Mouse (Mus musculus) liver, embryonic 11.5 days (tissue): Measurements from ENCODE around the gene Camk2b. TPM values are rescaled to one million over a fixed set of nuclear protein-coding genes. Genes with fewer than 3 reads are reported as not detected.

ENCODE experiments used
- ATAC-seq: fragments of 200-750 bp; cut with Nextera tagmentation; replicated peaks from 2 replicates; pipeline ENCODE4 v1.8.0; 2017; ENCODE audit warnings: moderate number of reproducible peaks, mild to moderate bottlenecking, moderate TSS enrichment, moderate library complexity; ENCODE audit not compliant: low FRiP score
- DNase-seq: peaks from one replicate; pipeline ENCODE4 v3.0.0-alpha.2; 2017; ENCODE audit warnings: low spot score
- H3K27ac ChIP-seq: fragments of 300-500 bp; sonication (generic); 2 replicates; pipeline ENCODE4 v1.5.1; 2014; ENCODE audit warnings: mild to moderate bottlenecking, low read depth, low read length, control low read depth
- H3K27me3 ChIP-seq: fragments of 300-500 bp; sonication (generic); replicated peaks from 2 replicates; pipeline ENCODE4 v1.6.1; 2014; ENCODE audit warnings: low read length, mixed read lengths; ENCODE audit not compliant: control insufficient read depth, insufficient read depth
- H3K36me3 ChIP-seq: fragments of 300-500 bp; sonication (generic); 2 replicates; pipeline ENCODE4 v1.6.1; 2014; ENCODE audit warnings: mild to moderate bottlenecking, low read length, moderate library complexity, mixed read lengths; ENCODE audit not compliant: control insufficient read depth, insufficient read depth
- H3K4me1 ChIP-seq: fragments of 300-500 bp; sonication (generic); replicated peaks from 2 replicates; pipeline ENCODE4 v1.6.1; 2014; ENCODE audit warnings: low read length, mixed read lengths; ENCODE audit not compliant: control insufficient read depth, insufficient read depth
- H3K4me2 ChIP-seq: fragments of 300-500 bp; sonication (generic); 2 replicates; pipeline ENCODE4 v1.6.1; 2014; ENCODE audit warnings: mild to moderate bottlenecking, control low read depth, moderate library complexity
- H3K4me3 ChIP-seq: fragments of 300-500 bp; sonication (generic); 2 replicates; pipeline ENCODE4 v1.5.1; 2014; ENCODE audit warnings: low read depth, low read length, control low read depth
- H3K9ac ChIP-seq: fragments of 300-500 bp; sonication (generic); 2 replicates; pipeline ENCODE4 v1.6.1; 2014; ENCODE audit warnings: low read depth, low read length, control low read depth
- H3K9me3 ChIP-seq: fragments of 300-500 bp; sonication (generic); 2 replicates; pipeline ENCODE4 v1.6.1; 2016; ENCODE audit warnings: low read length, inconsistent platforms, mixed read lengths; ENCODE audit not compliant: control insufficient read depth
- WGBS: fragments of 180-500 bp; shearing (Covaris S2); extraction: QIAGEN DNeasy Blood & Tissue Kit; methylation state at CpG from one replicate; pipeline ENCODE4 v1.1.7; 2014; 5-methylcytosine and 5-hydroxymethylcytosine counted together
- polyA plus RNA-seq: library from polyadenylated mRNA; unstranded; fragments of >200 nt; fragmentation: Nextera tagmentation; extraction: Ambion mirVana; gene quantifications from 2 replicates; pipeline ENCODE4 v1.2.1, GENCODE M21; 2014

The Camk2b gene
- polyA plus RNA-seq, 1 experiment from 2014 or later, result 0.99 TPM

DNA sequence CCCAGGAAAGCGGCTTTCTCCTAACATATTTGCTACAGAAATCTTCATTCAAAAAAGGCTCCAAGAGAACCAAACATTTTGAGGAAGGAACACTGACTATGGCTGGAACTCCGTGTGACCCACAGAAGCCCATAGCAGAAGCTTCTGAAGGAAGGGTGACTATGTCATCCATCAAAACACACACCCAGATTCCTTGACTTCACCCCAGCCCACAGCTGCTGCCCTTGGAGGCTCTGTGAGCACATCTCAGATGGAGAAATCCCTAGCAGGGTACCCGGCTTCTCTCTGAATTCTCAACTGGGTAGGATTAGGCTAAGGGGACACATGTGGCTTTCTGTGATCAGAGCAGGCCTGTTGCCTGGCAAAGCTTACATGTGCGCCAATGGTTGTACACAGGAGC, 29.7 kb downstream of the Camk2b start:
- no peaks in the 10 kb centered on the region for H3K36me3 ChIP-seq
- no peaks in the 10 kb centered on the region for H3K4me1 ChIP-seq
- no peaks in the 10 kb centered on the region for H3K27me3 ChIP-seq
- WGBS, result 69% methylated on average over 4 of the region's 4 CpGs
- DNase-seq (no peak), ATAC-seq (no peak)
- no peak overlapping the region for H3K4me2 ChIP-seq
- no peak overlapping the region for H3K4me3 ChIP-seq
- no peak overlapping the region for H3K9ac ChIP-seq
- H3K27ac ChIP-seq, result no peak overlapping the region
- H3K9me3 ChIP-seq, result no peaks in the 10 kb centered on the region

DNA sequence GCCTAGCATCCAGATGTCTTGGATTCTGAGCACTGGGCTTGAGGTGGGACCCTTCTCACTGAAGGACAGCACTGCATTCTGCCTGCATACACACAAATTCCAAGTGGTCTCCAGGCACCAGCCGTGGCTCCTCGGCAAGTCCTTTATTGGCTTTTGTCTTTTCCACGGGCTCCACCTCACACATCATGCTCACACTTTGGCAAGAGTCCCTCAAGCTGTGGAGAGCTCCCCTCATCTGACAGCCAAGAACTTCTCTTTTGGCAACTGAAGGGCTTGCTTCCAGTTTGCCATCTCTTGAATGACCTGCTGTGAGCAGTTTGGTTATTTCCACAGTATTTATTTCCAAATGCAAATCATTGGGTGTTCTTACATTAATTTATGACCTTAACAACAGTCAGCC, 30.6 kb downstream of the Camk2b start:
- Histone ChIP-seq H3K4me2 (no peak overlapping the region), H3K27me3 (no peaks in the 10 kb centered on the region), H3K36me3 (no peaks in the 10 kb centered on the region), H3K9ac (no peak overlapping the region), H3K4me3 (no peak overlapping the region), H3K9me3 (no peaks in the 10 kb centered on the region), H3K27ac (no peak overlapping the region), H3K4me1 (no peaks in the 10 kb centered on the region)
- DNase-seq (no peak), ATAC-seq (no peak)
- 77% methylated on average over 3 of the region's 3 CpGs for WGBS

DNA sequence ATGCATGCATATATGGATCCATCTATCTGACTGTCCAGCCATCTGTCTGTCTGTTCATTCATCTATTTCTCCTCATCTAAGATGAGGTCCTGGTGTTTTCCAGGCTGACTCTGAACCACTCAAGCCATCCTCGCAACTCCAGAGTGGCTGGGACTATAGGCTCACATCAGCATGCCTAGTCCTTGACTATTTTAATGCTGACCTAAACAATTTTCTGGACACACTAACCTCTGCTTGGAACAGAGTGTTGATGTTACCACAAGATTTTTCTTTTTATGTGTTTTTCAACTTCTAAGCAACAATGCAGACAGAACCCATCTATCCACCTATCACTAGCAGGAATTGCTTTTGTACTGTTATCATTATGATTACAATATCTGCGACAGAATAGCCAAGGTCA, 31.4 kb downstream of the Camk2b start:
- H3K4me3 ChIP-seq, result no peak overlapping the region
- H3K4me1 ChIP-seq, result no peaks in the 10 kb centered on the region
- 80% methylated on average over 2 of the region's 2 CpGs for WGBS
- no peak overlapping the region for H3K9ac ChIP-seq
- H3K27ac ChIP-seq, result no peak overlapping the region
- ATAC-seq, result no peak
- DNase-seq, result no peak
- H3K27me3 ChIP-seq, result no peaks in the 10 kb centered on the region
- no peaks in the 10 kb centered on the region for H3K36me3 ChIP-seq
- H3K9me3 ChIP-seq, result no peaks in the 10 kb centered on the region
- H3K4me2 ChIP-seq, result no peak overlapping the region

DNA sequence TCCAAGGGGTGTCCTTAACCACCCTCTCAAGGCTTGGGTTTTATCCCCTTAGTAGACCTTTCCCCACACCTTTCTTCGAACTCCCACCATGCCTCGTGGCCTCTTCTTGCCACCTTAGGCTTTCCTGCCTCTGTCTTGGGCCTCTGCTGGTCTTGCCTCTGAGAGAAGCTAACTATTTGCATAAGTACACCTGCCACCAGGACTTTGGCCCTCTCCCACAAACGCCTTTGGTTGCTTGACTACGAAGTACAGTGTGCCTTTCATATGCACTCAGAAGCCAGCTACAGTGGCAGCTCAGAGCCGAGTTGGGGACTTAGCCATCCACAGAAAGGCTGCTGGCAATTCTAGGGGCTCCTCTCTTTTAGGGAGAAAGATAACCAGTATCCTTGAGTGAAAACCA, 32.4 kb downstream of the Camk2b start:
- ATAC-seq, result no peak
- 75% methylated on average over 5 of the region's 5 CpGs for WGBS
- H3K9me3 ChIP-seq, result no peaks in the 10 kb centered on the region
- no peak for DNase-seq
- H3K27me3 ChIP-seq, result no peaks in the 10 kb centered on the region
- H3K4me1 ChIP-seq, result no peaks in the 10 kb centered on the region
- no peak overlapping the region for H3K4me3 ChIP-seq
- H3K36me3 ChIP-seq, result no peaks in the 10 kb centered on the region
- no peak overlapping the region for H3K4me2 ChIP-seq
- H3K9ac ChIP-seq, result no peak overlapping the region
- H3K27ac ChIP-seq, result no peak overlapping the region

DNA sequence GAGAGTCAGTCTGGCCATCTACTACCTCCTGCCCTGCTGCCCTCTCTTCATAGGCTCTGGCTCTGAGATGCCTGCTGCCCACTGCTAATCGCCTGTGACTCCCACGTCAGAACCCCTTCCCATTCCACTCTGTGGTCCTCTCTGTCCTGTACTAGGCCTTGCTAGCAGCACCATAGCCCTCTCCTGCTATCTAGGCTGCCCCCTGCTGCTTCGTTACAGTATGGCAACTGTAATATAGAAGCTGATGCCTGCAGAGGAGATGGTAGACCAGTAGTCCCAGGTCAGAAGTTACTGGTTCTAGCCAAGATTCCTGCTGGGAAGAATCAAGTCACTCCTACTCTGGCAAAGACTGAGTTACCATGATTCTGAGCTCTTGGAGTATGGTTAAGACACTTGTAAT, 33.0 kb downstream of the Camk2b start:
- no peaks in the 10 kb centered on the region for H3K36me3 ChIP-seq

DNA sequence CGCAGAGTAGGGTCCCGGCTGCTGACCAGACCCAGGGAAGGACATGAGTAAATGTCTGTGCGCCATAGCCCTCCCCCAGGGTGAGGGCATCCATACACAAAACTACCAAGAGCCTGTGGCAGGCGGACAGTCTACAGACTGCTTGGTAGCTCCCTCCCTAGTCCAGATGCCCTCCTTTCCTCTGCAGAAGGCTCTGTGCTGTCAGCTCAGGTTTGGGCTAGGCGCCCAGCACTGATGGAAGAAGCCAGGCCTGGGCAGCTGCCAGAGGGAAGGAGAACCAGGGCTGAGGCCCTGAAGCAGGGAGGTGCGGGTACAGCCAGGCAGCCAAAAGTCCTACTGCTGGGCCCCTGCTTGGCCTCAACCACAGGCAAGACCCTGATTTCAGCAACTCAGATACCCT, 35.5 kb downstream of the Camk2b start:
- WGBS, result 81% methylated on average over 6 of the region's 6 CpGs
- no peak overlapping the region for H3K4me3 ChIP-seq
- ATAC-seq (no peak), DNase-seq (no peak)
- H3K9ac ChIP-seq, result no peak overlapping the region
- no peak overlapping the region for H3K27ac ChIP-seq
- H3K4me2 ChIP-seq, result no peak overlapping the region
- H3K4me1 ChIP-seq, result no peaks in the 10 kb centered on the region
- H3K36me3 ChIP-seq, result no peaks in the 10 kb centered on the region
- no peaks in the 10 kb centered on the region for H3K9me3 ChIP-seq
- H3K27me3 ChIP-seq, result no peaks in the 10 kb centered on the region

More for the DNA sequence above, 33.0 kb downstream of the Camk2b start:
- Histone ChIP-seq H3K9ac (no peak overlapping the region), H3K4me2 (no peak overlapping the region), H3K4me3 (no peak overlapping the region), H3K27ac (no peak overlapping the region), H3K27me3 (no peaks in the 10 kb centered on the region), H3K4me1 (no peaks in the 10 kb centered on the region), H3K9me3 (no peaks in the 10 kb centered on the region)
- WGBS, result 50% methylated on average over 3 of the region's 3 CpGs
- ATAC-seq (no peak), DNase-seq (peak; percentile 46)

DNA sequence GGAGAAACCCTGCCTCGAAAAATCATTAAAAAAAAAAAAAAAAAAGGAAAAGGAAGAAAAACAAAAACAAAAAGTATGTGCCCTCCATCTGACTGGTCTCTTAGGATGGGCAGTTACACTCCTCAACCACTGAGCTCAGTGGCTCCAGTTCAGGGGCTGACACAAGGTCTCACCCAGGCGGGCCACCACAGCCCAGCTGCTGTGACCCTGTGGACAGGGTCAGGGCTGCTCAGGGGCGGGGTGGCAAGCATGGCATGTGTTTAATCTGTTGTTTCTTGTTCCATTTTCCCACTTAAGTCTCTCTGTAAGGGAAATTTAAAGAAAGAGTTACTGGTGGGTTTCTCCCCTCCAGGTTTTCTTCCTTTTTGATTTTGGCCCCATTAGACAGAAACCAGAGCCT, 36.4 kb downstream of the Camk2b start:
- no peak overlapping the region for H3K9ac ChIP-seq
- H3K27ac ChIP-seq, result no peak overlapping the region
- H3K27me3 ChIP-seq, result no peaks in the 10 kb centered on the region
- no peaks in the 10 kb centered on the region for H3K36me3 ChIP-seq
- no peak overlapping the region for H3K4me2 ChIP-seq
- no peak for DNase-seq
- H3K9me3 ChIP-seq, result no peaks in the 10 kb centered on the region
- H3K4me1 ChIP-seq, result no peaks in the 10 kb centered on the region
- H3K4me3 ChIP-seq, result no peak overlapping the region
- 63% methylated on average over 3 of the region's 3 CpGs for WGBS
- ATAC-seq, result no peak

DNA sequence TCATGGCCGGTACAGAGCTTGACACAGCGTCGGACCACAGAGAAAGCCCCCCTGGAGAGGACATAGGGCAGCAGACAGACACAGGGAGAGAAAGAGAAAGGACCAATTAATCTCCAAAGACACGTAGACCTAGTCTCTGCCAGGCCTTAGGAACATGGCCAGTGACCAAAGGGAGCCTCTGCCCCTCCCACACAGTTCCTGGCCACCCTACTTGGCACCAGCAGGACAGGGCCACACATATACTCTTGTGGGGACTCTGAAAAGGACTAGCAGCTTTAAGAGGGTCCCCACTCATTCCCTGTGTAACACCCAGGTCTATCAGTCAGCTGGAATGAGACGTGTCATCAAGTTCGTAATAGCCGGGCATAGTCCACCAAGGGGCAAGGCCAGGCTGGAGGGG, 37.3 kb downstream of the Camk2b start:
- DNase-seq (no peak), ATAC-seq (no peak)
- Histone ChIP-seq H3K4me2 (no peak overlapping the region), H3K27ac (no peak overlapping the region), H3K9me3 (no peaks in the 10 kb centered on the region), H3K4me3 (no peak overlapping the region), H3K27me3 (no peaks in the 10 kb centered on the region), H3K4me1 (no peaks in the 10 kb centered on the region), H3K36me3 (no peaks in the 10 kb centered on the region), H3K9ac (no peak overlapping the region)
- 84% methylated on average over 7 of the region's 7 CpGs for WGBS

DNA sequence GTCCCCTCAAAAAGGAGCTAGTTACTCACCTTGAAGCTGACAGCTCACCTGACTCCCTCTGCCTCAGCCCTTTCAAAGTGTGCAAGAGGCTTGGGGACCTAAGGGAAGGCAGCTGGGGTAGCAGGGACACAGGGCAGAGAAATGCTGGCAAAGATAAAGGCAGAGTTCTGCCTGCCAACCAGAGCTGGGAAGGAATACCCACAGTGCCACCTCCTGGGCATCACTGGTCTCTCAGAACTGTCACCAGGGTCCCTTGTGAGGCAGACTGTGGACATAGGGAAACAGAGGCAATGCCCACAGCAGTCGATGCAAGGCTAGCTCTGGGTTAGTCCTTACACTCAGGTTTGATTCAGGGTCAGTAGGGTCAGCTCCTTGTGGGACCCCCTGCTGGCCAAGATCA, 39.8 kb downstream of the Camk2b start:
- DNase-seq (no peak), ATAC-seq (no peak)
- H3K4me2 ChIP-seq, result no peak overlapping the region
- no peak overlapping the region for H3K4me3 ChIP-seq
- no peaks in the 10 kb centered on the region for H3K36me3 ChIP-seq
- no peak overlapping the region for H3K9ac ChIP-seq
- H3K27ac ChIP-seq, result no peak overlapping the region
- no peaks in the 10 kb centered on the region for H3K9me3 ChIP-seq
- no peaks in the 10 kb centered on the region for H3K27me3 ChIP-seq
- WGBS, result 65% methylated on average over 1 of the region's 1 CpGs
- no peaks in the 10 kb centered on the region for H3K4me1 ChIP-seq
